Mouse (Mus musculus) WW6 (cell line): ENCODE measurements at regions not wholly inside any gene's neighbourhood (a gene's known extent, or its start where the extent isn't known, plus 50 kb on each side); places are given as distances from the start of the nearest gene placed in this dataset.
"Not testable (repeated sequence)": the region's sequence is repeated elsewhere in the genome, so short reads cannot be mapped to it uniquely, and the experiment has no call there.

Source experiments
- DNase-seq: peaks from one replicate; pipeline ENCODE4 v3.0.0-alpha.2; 2013; ENCODE audit warnings: low read depth, low spot score

GRCm38 (mm10) chr13:46038441-46039331, 73.9 kb upstream of the Atxn1 start:
- DNase-seq, result no peak

GRCm38 (mm10) chr13:46032281-46032680, 67.5 kb upstream of the Atxn1 start:
- no peak for DNase-seq

- no peak for DNase-seq
These were observed 61.2 kb upstream of the Atxn1 start for GRCm38 (mm10) chr13:46026018-46026417.

GRCm38 (mm10) chr13:46023630-46024041, 58.8 kb upstream of the Atxn1 start:
- no peak for DNase-seq

GRCm38 (mm10) chr13:46023187-46023586, 58.4 kb upstream of the Atxn1 start:
- no peak for DNase-seq

GRCm38 (mm10) chr13:46020945-46021835, 56.4 kb upstream of the Atxn1 start:
- DNase-seq, result no peak

GRCm38 (mm10) chr13:46019431-46020166, 54.8 kb upstream of the Atxn1 start:
- no peak for DNase-seq

GRCm38 (mm10) chr13:46018903-46019430, 54.2 kb upstream of the Atxn1 start:
- no peak for DNase-seq

GRCm38 (mm10) chr13:46017742-46018141, 52.9 kb upstream of the Atxn1 start:
- no peak for DNase-seq

- DNase-seq, result not testable (repeated sequence)
These were observed 52.2 kb upstream of the Atxn1 start for GRCm38 (mm10) chr13:46017011-46017410.

- DNase-seq, result no peak
These were observed 50.4 kb upstream of the Atxn1 start for GRCm38 (mm10) chr13:46015231-46015630.

GRCm38 (mm10) chr13:46014637-46015036, 49.8 kb upstream of the Atxn1 start:
- no peak for DNase-seq
